Mouse (Mus musculus): Measurements from ENCODE around the gene Nes.
A peak's percentile ranks its signal among the peaks of the same experiment; 100 is the strongest.

The Nes gene

DNA sequence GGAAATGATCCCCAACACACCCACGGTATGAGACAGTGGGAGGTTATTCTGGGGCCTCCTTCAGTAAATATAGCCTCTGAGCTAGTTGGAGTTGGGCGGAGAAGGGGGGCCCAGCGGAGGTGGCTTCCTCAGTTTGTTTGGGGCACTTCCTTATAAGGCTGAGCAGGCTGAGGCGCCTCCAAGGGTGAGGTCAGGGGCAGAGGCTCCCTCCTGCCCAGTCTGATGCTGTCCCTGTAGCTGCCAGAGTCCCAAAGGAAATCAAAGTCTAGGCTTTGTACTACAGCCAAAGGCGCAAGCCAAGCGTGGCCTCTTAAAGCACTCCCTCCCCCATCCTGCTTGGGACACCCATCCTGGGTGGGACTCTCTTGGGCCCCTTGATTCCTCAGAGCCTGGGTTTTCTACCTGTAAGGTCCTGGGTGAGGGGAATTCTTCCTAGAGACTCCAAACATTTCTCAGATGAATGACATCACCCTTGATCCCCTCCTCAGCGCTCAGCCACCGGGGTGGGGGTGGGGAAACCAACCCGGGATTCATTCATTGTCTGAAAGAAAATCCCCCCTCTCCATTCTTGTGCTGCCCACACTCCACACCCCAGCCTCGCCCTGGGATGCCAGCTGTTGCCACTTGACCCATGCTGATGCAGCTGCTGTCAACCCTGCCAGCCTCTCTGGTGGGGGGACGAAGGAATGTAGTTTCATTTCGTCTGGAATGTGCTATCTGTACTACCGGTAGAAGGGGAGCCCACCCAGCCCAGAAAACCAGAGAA is 12.1 kb downstream of the Nes start:
- DNase-seq (ENCODE audit: low read depth): no peak

DNA sequence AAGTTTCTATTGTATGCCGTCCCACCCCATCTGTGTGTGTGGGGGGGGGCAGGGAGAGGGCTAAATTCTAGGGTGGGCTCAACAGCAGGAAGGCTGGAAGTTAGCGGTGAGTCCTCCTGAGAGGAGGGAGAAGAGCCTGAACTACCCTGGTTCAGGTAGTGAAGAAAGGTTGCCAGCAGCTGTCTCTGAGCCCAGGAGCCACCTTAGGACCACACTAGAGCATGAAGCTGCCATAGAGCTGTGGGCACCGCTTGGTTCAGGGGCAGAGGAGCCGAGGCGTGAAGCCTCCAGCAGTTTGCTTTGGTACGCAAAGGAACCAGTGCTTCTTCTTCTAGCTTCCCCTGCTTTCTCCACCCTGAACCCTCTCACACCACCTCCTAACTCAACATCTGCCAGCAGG is 12.7 kb downstream of the Nes start:
- no peak for DNase-seq (ENCODE audit: low read depth)

- no peak for DNase-seq (ENCODE audit: low read depth)
Observed at GRCm38 (mm10) chr3:87984094-87984493, 13.2 kb downstream of the Nes start.

DNA sequence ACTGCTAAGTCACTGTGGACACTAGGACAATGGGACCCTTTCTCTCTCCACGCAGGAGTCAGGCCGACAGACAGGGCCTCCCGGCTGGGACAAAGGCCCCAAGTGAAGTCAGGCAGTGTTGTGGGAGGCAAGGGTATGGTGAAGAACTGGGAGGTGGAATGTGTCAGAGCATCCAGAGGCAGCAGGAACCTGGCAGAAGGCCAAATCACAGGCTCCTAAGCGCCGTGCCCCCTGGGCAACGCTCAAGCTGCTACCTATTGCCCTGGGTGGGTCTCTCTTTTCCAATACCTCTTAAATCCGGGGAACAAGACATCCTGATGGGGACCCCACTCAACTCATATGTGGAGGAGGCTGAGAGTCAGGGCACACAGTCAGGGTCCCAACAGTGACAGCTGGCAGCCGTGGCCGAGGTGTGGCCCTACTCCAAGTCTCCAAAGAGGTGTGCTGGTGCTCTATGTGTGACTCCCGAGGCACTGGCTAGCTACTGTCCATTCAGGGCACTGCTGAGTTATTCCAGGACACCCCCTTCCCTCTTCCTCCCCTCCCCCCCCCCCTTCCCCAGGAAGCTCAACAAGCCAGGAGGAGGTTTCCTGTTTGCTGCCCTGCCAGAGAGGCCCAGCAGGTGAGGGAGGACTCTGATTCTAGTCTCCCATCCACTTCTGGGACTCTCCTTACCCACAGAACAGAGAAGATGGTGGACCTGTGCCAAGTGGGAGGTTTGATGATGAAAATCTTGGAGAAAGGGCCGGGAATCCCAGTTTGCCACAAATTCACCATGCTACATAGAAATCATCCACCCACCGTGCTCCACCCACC is 14.8 kb downstream of the Nes start:
- DNase-seq (ENCODE audit: low read depth): no peak

- DNase-seq (ENCODE audit: low read depth): peak; percentile 90
Observed at GRCm38 (mm10) chr3:87986868-87987267, 16.0 kb downstream of the Nes start.

DNA sequence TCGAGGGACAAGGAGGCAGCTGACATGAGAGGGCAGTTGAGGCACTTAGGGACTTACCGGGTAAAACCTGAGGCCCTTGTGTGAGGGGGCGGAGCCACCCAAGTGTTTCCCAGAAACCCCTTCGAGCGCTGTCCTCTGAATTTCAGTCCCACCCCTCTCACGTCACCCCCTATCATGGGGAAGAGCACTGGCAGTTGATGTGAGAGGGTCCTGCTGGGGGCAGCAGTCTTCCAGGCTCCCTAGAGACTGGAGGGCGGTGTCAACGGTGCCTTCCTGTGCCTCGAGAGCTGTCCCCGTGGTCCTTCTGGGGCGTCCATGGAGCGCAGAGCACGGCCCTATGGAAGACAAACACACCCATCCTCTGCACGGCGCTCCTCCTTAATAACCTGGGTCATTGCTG is 16.8 kb downstream of the Nes start:
- peak; percentile 50 for DNase-seq (ENCODE audit: low read depth)

DNA sequence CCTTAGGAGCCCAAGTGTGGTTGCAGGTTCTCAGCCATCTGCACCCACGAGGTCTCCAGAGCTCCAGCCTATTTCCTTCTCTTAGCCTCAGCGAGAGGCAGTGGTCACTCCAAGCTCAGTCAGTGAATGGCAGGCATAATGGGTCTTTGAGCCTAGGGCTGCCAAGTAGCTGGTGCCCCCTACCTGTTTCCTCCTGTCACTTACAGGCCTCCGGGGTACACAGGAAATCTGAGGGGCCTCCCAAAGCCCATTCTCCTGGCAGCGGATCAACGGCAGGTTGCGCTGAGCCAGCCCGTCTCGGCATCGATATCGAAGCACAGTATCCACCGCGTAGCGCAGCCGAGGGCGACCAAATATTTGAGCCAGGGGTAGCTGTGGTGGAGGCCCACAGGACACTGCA is 17.2 kb downstream of the Nes start:
- DNase-seq (ENCODE audit: low read depth): no peak

DNA sequence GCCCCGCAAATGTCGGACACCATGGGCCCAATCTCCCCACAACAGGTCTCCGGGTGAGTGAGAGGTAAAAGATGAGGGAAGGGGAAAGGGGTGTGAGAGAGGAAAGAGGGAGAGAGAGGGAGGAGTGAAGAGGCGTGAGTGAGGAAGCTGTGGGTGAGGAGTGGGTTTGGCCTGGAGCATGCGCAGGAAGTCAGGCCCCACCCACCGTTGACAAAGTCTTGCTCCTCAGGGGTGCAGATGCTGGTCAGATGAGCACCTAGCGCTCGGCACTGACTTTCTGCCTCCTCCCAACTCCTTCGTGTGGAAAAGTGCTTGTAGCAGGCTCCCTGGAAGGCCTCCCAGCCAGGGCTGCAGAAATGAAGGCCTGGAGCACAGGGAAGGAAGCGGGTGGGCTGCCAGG is 19.1 kb downstream of the Nes start:
- DNase-seq (ENCODE audit: low read depth): no peak

GRCm38 (mm10) chr3:87993436-87993835 is 22.6 kb downstream of the Nes start:
- DNase-seq (ENCODE audit: low read depth): no peak

- DNase-seq (ENCODE audit: low read depth): no peak
Observed at GRCm38 (mm10) chr3:87995331-87995730, 24.5 kb downstream of the Nes start.

DNA sequence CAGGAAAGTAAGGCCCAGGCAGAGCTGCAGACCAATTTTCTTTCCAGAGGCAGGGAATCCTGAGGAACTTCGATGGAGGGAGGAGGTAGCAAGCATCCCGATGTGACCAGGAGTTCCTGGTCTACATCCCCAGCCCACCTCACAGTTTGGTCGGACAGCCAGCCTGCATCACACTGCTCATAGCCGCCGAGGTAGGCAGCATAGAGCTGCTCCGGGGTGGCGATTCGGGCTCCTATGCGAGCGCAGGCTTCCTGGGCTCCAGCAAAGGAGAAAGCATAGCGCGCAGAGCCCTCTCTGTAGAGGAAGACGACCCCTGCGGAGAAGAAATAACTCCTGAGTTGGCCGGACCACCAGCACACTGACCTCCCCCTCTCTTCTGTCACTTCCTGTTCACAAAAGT is 25.5 kb downstream of the Nes start:
- no peak for DNase-seq (ENCODE audit: low read depth)

DNA sequence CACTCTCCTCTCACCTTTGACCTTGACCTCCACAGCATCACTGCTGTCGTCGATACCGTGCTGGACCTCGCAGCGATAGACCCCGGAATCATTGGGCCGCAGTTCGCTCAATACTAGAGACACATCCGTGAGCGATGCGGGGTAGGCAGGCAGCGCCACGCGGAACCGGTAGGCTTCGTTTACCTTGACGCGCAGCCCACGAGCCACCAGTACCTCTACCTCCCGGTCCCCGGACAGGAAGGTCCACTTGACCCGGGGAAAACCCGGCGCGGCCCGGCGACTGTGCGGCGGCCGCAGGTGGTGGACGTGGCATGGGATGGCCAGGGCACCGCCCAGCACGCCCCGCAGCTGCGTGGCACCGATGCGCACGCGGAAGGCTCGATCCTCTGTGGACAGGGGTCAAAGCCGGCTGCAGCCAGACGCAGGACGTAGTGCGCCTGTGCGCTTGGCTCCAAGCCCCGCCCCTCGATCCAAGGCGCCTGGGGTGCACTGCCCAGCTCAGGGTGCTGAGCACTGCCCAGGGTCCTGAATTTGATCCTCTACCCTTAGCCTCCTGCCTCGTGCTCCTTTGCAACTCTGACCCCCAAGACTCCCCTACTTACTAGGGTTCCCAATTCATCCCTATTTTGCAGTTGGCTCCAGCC is 26.2 kb downstream of the Nes start:
- DNase-seq (ENCODE audit: low read depth): no peak

DNA sequence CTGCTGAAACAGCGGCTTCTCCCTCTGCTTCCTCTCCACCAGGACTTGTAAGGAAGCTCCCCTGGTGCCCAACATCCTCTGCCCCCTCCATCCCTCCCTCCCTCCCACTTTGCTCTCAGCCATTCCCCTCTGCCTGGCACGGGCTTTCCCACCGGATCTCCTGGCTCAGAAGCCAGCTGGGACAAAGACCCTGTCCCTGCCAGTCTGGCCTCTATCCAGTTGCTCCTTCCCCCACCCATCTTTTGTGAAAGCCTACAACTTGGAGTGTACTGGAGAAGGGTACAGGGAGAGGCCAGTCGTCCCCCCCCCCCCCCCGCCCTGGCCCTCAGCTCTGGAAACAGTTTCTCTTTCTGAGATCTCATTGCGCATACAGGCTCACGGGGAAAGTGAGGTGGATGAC is 27.9 kb downstream of the Nes start:
- no peak for DNase-seq (ENCODE audit: low read depth)

GRCm38 (mm10) chr3:87999243-87999895 is 28.5 kb downstream of the Nes start:
- no peak for DNase-seq (ENCODE audit: low read depth)

- DNase-seq (ENCODE audit: low read depth): no peak
Observed at GRCm38 (mm10) chr3:88000181-88000580, 29.3 kb downstream of the Nes start, which contains the start of gene Bcan. Gene Bcan, minus strand, starts transcription at chr3:88000230.

DNA sequence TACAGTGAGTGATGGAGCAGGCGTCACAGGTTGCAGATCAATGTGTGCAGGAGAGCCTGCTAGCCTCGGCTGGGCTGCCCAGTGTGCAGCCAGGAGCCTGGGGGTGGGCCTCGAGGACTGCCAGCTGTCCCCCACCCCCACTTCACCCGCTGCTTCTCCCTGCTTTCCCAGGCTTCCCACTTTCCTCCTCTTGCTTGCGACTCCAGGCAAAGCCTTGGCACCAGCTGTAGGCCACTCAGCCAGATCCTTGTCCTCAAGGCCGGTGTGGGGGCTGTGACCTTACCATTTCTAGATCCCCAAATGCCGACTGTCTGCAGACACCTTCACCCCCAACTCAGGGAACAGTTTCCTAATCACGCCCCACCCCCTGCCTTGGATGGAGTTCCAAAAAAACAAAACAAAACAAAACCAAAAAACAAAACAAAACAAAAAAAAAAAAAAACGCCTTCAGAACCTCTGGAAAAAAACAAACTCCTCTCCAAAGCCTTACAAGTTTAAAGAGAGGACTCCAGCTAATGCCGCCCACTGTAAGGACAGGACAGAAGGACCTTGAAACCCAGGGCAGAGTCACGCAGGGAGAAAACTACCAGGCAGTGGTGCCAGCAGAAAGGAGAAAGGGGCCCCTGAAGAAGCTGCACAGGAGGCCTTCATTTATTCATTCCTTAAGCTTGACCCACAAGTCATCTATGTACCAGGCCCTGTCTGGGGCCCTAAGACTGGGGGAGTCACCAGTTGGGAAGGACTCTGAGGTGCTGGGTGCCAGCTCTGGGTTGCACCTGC is 30.1 kb downstream of the Nes start:
- no peak for DNase-seq (ENCODE audit: low read depth)

DNA sequence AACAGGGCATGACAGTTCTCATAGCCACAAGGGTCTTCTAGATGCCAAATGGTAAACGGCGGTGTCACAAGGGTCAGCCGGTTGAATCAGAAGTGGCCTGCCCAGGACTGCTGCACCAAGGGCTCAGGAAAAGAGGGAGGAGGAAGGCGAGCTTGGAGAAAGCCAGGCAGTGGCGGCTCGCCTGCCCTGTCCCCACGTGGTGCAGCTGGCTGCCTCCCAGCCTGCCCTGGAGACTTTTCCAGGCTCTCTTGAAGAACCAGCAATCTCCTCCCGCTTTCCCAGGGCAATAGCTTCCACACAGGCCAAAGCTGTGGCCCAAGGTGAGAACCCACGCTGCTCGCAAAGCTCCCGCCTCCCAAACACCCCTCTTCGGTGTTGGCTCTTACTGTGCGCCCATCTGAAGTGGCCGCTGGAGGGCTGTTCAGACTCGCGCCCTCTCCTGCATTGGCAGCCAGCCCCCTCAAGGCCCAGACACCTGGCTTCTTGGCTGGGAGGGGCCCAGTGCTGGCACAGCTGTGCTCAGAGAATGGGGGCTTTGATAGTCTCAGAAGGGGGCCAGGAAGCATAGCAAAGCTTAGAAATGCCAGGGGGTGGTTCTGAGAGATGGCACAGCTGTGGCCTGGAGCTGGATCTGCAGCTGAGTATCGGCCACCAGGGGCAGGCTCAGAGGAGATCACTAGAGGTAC is 31.6 kb downstream of the Nes start:
- no peak for DNase-seq (ENCODE audit: low read depth)

- no peak for DNase-seq (ENCODE audit: low read depth)
Observed at GRCm38 (mm10) chr3:88005822-88006786, 35.2 kb downstream of the Nes start.

- DNase-seq (ENCODE audit: low read depth): peak; percentile 48
Observed at GRCm38 (mm10) chr3:88010634-88011265, 39.9 kb downstream of the Nes start.
